Mouse (Mus musculus): ENCODE measurements at regions not wholly inside any gene's neighbourhood (a gene's known extent, or its start where the extent isn't known, plus 50 kb on each side); places are given as distances from the start of the nearest gene placed in this dataset.

- no peak for TF ChIP-seq CTCF (IDR thresholded peaks at IDR 0.05; ENCODE audit: low read depth, low read length)
- no peak for TF ChIP-seq POLR2A (IDR thresholded peaks at IDR 0.05; ENCODE audit: insufficient read depth, low read length)
These were observed 74.3 kb upstream of the Spin1 start for GRCm38 (mm10) chr13:51026311-51026918.
